Mouse (Mus musculus): ENCODE results near the gene Olfr94. TPM values are rescaled to one million over a fixed set of nuclear protein-coding genes. Genes with fewer than 3 reads are reported as not detected.

Gene Olfr94
- not detected for polyA plus RNA-seq (2012; fragmentation: generic; extraction: Trizol)

DNA sequence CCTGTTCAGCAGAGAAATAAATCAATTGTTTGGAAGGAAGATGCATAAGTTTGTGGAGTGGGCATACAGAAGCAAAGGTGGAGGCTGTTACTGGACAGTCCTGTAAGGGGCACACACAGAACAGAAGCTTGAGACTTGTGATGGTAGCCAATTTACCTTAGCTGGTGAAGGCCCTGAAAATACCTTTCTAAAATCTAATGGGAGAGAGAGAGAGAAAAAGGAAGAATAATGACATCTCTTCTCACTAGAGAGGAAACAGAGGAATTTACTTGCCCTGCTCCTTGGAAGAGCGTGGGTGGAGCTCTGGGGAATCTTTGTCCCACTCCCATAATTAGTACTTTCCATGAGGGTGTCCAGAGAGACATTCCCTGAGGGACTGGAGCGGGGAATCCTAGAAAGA lies at the start of gene Olfr94:
TSS of gene Olfr94 (minus strand) at position 101 of the 400 bp plus-strand sequence.
- TF ChIP-seq MYOG (IDR thresholded peaks at IDR 0.05; ENCODE audit: control insufficient read depth in 1 of 3, insufficient read depth in 1 of 3, insufficient read length in 2 of 3, low read depth in 2 of 3) (no peak), SRF (IDR thresholded peaks at IDR 0.05; ENCODE audit: control insufficient read depth, insufficient read length, low read depth) (no peak), TCF12 (IDR thresholded peaks at IDR 0.05; ENCODE audit: insufficient read depth, poor library complexity, severe bottlenecking) (no peak), MAX (IDR thresholded peaks at IDR 0.05; ENCODE audit: low read depth) (no peak), REST (IDR thresholded peaks at IDR 0.05; ENCODE audit: insufficient read depth, insufficient read length) (no peak), USF1 (IDR thresholded peaks at IDR 0.05; ENCODE audit: low read depth) (no peak), TCF3 (IDR thresholded peaks at IDR 0.05; ENCODE audit: insufficient read length, low read depth) (no peak), MYOD1 (IDR thresholded peaks at IDR 0.05; ENCODE audit: control insufficient read depth in 1 of 3, insufficient read length in 2 of 3, low read depth in 2 of 3) (no peak), E2F4 (IDR thresholded peaks at IDR 0.05; ENCODE audit: insufficient read depth) (no peak)
- H3K36me3 ChIP-seq (ENCODE audit: control insufficient read depth, insufficient read depth), result no peaks in the 10 kb centered on the region
- H3K4me3 ChIP-seq, result no peak within 1 kb of the TSS
- no peak within 1 kb of the TSS for H3K4me2 ChIP-seq (ENCODE audit: low read depth)
- H3ac ChIP-seq (ENCODE audit: control insufficient read depth, insufficient read length), result no peak within 1 kb of the TSS
- no peaks in the 10 kb centered on the region for H3K79me2 ChIP-seq (ENCODE audit: control insufficient read depth, insufficient read depth)
- no peaks in the 10 kb centered on the region for H3K27me3 ChIP-seq (ENCODE audit: control insufficient read depth, insufficient read depth, insufficient read length)

DNA sequence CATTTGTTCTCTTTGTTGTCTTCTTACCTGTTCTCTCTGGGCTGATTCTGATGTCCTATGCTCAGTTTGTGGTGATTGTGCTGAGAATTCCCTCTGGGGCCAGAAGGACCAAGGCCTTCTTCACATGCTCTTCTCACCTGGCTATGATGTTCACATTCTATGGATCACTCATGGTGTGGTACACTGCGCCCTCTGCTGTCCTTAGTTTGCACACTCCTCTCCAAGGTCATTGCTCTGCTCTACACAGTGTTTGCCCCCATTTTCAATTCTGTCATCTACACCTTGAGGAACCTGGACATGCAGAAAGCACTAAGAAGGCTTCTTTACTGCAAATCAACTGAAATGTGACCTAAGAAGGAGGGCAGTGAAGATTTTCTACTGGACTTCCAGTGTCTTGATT lies 49.8 kb upstream of the Olfr94 start:
- no peak for TF ChIP-seq SRF (IDR thresholded peaks at IDR 0.05; ENCODE audit: control insufficient read depth, insufficient read length, low read depth)
- TF ChIP-seq E2F4 (IDR thresholded peaks at IDR 0.05; ENCODE audit: insufficient read depth), result no peak
- no peak for TF ChIP-seq TCF12 (IDR thresholded peaks at IDR 0.05; ENCODE audit: insufficient read depth, poor library complexity, severe bottlenecking)
- no peak for TF ChIP-seq TCF3 (IDR thresholded peaks at IDR 0.05; ENCODE audit: insufficient read length, low read depth)
- no peak for TF ChIP-seq CEBPB (IDR thresholded peaks at IDR 0.05; ENCODE audit: insufficient read depth, poor library complexity, severe bottlenecking)
- no peak for TF ChIP-seq POLR2AphosphoS2 (IDR thresholded peaks at IDR 0.05; ENCODE audit: insufficient read length, low read depth)
- no peak for TF ChIP-seq POLR2A (IDR thresholded peaks at IDR 0.05; ENCODE audit: insufficient read length, low read depth)
- no peak for TF ChIP-seq USF1 (IDR thresholded peaks at IDR 0.05; ENCODE audit: low read depth)
- no peak for TF ChIP-seq MYOG (IDR thresholded peaks at IDR 0.05; ENCODE audit: control insufficient read depth in 1 of 3, insufficient read depth in 1 of 3, insufficient read length in 2 of 3, low read depth in 2 of 3)
- no peak for TF ChIP-seq MYOD1 (IDR thresholded peaks at IDR 0.05; ENCODE audit: control insufficient read depth in 1 of 3, insufficient read length in 2 of 3, low read depth in 2 of 3)
- TF ChIP-seq REST (IDR thresholded peaks at IDR 0.05; ENCODE audit: insufficient read depth, insufficient read length), result no peak
- TF ChIP-seq MAX (IDR thresholded peaks at IDR 0.05; ENCODE audit: low read depth), result no peak
- H3K36me3 ChIP-seq (ENCODE audit: control insufficient read depth, insufficient read depth), result no peaks in the 10 kb centered on the region
- no peak overlapping the region for H3K4me2 ChIP-seq (ENCODE audit: low read depth)
- H3ac ChIP-seq (ENCODE audit: control insufficient read depth, insufficient read length), result no peak overlapping the region
- H3K79me2 ChIP-seq (ENCODE audit: control insufficient read depth, insufficient read depth), result no peaks in the 10 kb centered on the region
- no peaks in the 10 kb centered on the region for H3K27me3 ChIP-seq (ENCODE audit: control insufficient read depth, insufficient read depth, insufficient read length)
- H3K4me3 ChIP-seq, result no peak overlapping the region

DNA sequence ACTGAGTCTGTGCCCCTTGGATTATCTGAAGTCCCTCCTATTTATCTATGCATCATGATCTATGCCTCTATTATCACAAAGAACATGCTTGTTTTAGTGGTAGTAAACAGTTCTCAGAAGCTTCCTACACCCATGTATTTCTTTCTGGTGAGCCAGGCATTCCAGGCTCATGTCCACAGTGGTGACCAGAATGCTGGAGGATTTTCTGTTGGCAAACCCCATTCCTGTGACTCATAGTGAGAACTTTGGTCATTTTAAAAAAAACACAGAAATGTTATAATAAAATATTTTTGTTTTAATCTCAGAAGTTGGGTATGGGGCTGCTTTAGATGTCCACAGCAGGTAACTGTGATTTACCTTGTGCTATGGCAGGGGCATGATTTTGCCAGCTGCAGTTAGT lies 48.7 kb upstream of the Olfr94 start:
- Histone ChIP-seq H3K4me2 (ENCODE audit: low read depth) (no peak overlapping the region), H3ac (ENCODE audit: control insufficient read depth, insufficient read length) (no peak overlapping the region), H3K27me3 (ENCODE audit: control insufficient read depth, insufficient read depth, insufficient read length) (no peaks in the 10 kb centered on the region), H3K4me3 (no peak overlapping the region), H3K79me2 (ENCODE audit: control insufficient read depth, insufficient read depth) (no peaks in the 10 kb centered on the region), H3K36me3 (ENCODE audit: control insufficient read depth, insufficient read depth) (no peaks in the 10 kb centered on the region)
- TF ChIP-seq MAX (IDR thresholded peaks at IDR 0.05; ENCODE audit: low read depth), result no peak
- no peak for TF ChIP-seq REST (IDR thresholded peaks at IDR 0.05; ENCODE audit: insufficient read depth, insufficient read length)
- TF ChIP-seq SRF (IDR thresholded peaks at IDR 0.05; ENCODE audit: control insufficient read depth, insufficient read length, low read depth), result no peak
- TF ChIP-seq USF1 (IDR thresholded peaks at IDR 0.05; ENCODE audit: low read depth), result no peak
- TF ChIP-seq MYOG (IDR thresholded peaks at IDR 0.05; ENCODE audit: control insufficient read depth in 1 of 3, insufficient read depth in 1 of 3, insufficient read length in 2 of 3, low read depth in 2 of 3), result no peak
- no peak for TF ChIP-seq TCF3 (IDR thresholded peaks at IDR 0.05; ENCODE audit: insufficient read length, low read depth)
- TF ChIP-seq TCF12 (IDR thresholded peaks at IDR 0.05; ENCODE audit: insufficient read depth, poor library complexity, severe bottlenecking), result no peak
- TF ChIP-seq CEBPB (IDR thresholded peaks at IDR 0.05; ENCODE audit: insufficient read depth, poor library complexity, severe bottlenecking), result no peak
- no peak for TF ChIP-seq MYOD1 (IDR thresholded peaks at IDR 0.05; ENCODE audit: control insufficient read depth in 1 of 3, insufficient read length in 2 of 3, low read depth in 2 of 3)
- no peak for TF ChIP-seq POLR2A (IDR thresholded peaks at IDR 0.05; ENCODE audit: insufficient read length, low read depth)

DNA sequence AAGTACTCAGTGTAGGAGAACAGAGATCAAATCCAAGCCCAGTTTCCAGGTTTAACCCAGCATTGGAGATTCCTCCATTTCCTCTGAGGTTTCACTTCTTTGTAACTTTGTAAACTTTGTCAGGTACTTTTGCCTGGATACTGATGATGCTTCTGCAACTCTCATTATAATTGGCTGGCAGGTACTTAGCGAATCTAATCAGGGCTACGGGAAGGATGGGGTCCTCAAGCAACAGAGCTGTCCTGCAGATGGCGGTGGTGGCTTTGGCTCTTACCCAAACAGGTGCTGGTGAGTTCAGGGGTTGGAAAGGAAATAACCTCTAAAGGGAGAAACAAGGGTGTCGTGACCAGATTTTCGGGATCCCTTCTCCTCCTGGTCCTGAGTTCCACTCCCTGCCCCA lies 45.9 kb upstream of the Olfr94 start:
- TF ChIP-seq E2F4 (IDR thresholded peaks at IDR 0.05; ENCODE audit: insufficient read depth) (no peak), SRF (IDR thresholded peaks at IDR 0.05; ENCODE audit: control insufficient read depth, insufficient read length, low read depth) (no peak), REST (IDR thresholded peaks at IDR 0.05; ENCODE audit: insufficient read depth, insufficient read length) (no peak), POLR2AphosphoS2 (IDR thresholded peaks at IDR 0.05; ENCODE audit: insufficient read length, low read depth) (no peak), MYOG (IDR thresholded peaks at IDR 0.05; ENCODE audit: control insufficient read depth in 1 of 3, insufficient read depth in 1 of 3, insufficient read length in 2 of 3, low read depth in 2 of 3) (no peak), POLR2A (IDR thresholded peaks at IDR 0.05; ENCODE audit: insufficient read length, low read depth) (no peak), CEBPB (IDR thresholded peaks at IDR 0.05; ENCODE audit: insufficient read depth, poor library complexity, severe bottlenecking) (no peak), TCF3 (IDR thresholded peaks at IDR 0.05; ENCODE audit: insufficient read length, low read depth) (no peak), MYOD1 (IDR thresholded peaks at IDR 0.05; ENCODE audit: control insufficient read depth in 1 of 3, insufficient read length in 2 of 3, low read depth in 2 of 3) (no peak), MAX (IDR thresholded peaks at IDR 0.05; ENCODE audit: low read depth) (no peak), USF1 (IDR thresholded peaks at IDR 0.05; ENCODE audit: low read depth) (no peak), TCF12 (IDR thresholded peaks at IDR 0.05; ENCODE audit: insufficient read depth, poor library complexity, severe bottlenecking) (no peak)
- Histone ChIP-seq H3K79me2 (ENCODE audit: control insufficient read depth, insufficient read depth) (no peaks in the 10 kb centered on the region), H3K4me3 (no peak overlapping the region), H3K27me3 (ENCODE audit: control insufficient read depth, insufficient read depth, insufficient read length) (no peaks in the 10 kb centered on the region), H3K36me3 (ENCODE audit: control insufficient read depth, insufficient read depth) (no peaks in the 10 kb centered on the region), H3K4me2 (ENCODE audit: low read depth) (peak overlapping the region; percentile 18), H3ac (ENCODE audit: control insufficient read depth, insufficient read length) (no peak overlapping the region)

Data from myocyte (in vitro differentiated cells).